Mouse (Mus musculus): ENCODE measurements around the gene Dnajc7. TPM values are rescaled to one million over a fixed set of nuclear protein-coding genes. Genes with fewer than 3 reads are reported as not detected.
"Not testable (repeated sequence)": the region's sequence is repeated elsewhere in the genome, so short reads cannot be mapped to it uniquely, and the experiment has no call there.

Gene Dnajc7
- total RNA-seq, 2 experiments from 2014 or later = 126 to 128 TPM

DNA sequence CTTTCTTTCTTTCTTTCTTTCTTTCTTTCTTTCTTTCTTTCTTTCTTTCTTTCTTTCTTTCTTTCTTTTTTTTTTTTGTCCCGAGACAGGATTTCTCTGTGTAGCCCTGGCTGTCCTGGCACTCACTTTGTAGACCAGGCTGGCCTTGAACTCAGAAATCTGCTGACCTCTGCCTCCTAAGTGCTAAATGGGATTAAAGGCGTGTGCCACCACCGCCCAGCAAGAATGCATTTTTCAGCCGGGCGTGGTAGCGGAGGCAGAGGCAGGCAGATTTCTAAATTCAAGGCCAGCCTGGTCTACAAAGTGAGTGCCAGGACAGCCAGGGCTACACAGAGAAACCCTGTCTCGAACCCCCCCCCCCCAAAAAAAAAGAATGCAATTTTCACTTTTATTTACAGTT lies 3.1 kb downstream of the Dnajc7 start:
- DNase-seq = not testable (repeated sequence)

DNA sequence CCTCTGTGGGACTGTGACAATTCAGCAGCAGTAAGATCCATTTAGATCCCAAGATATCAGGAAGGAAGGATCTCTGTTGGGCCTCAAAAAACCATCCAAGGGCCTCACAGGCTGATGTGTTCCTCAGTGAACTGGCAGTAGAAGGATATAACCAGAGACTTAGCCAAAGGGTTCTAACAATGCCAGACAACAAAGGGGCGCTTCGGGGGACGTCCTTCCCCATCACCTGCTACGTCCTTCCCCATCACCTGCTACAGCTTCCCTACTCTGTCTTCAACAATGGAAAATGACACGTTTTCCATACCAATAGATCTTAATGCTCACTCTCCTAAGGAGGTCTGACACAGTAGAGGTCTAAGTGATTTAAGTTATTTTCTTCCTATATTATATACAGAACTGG lies 3.6 kb downstream of the Dnajc7 start:
- DNase-seq = no peak

DNA sequence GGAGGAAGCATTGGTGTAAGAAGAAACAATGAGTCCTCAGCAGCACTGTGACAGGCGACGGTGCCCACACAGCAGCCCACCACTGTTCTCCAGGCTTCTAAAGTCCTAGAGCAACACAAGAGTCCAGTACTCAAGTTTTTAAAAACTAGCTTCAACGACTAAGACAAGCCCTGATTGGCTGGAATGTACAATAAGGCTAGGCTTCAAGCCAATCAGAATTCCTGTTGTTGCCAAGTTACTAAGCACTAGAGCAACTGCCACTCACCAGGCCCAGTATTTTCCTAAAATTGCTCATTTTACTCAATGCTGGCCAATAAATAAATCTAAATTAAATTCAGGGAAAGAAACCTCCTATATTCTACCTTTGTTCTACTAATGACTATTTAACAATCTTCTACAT lies 6.7 kb downstream of the Dnajc7 start:
- DNase-seq = no peak

DNA sequence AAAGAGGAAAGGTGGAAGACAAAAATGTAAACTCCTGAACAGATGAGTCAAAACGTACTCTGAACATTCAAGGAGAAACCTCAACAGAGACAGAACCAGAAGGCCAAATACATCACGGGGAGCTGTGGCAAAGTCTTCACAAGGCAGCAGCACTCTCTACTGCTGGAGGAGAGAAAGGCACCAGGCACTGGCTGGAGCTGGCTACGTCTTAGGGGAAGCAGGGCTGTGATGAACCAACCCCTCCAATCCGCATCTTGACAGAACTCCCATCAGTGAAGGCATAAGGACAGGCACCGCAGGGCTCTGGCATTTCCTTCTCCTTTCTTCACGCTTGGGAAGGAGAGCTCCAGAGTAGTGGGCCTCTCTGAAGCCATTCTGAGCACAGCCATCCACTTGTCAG lies 8.3 kb downstream of the Dnajc7 start:
- no peak for DNase-seq

DNA sequence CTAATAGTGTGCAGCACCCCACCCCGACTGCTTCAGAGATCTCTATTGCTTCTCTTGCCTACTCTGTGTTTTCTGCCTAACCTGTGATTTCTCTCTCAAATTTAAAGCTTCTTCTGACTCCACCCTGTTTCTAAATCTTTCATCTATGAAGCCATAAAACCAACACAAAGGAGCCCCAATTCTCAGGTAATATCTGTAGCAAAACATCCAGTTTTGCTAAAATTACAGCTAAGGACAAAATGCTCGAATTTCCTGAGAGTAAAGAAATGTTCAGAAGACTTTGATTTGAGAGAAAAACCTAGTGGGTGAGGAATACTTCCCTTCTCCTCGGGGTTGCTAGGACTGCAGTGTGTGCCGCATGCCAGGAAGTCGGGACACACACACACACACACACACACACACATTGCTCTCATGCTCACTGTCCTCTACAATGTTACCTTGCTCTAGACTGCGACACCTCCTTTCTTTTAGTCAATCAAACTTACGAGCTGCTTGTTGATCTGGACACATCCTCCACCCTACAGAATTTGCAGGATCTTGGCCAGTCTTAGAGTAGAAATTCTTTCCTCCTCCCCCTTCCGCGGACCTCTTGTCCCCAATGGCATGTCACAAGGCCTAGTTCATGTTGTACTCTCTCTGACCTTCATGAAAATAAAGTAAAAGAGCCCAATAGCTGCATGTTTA lies 9.8 kb downstream of the Dnajc7 start:
- peak; percentile 56 to 66 for DNase-seq

DNA sequence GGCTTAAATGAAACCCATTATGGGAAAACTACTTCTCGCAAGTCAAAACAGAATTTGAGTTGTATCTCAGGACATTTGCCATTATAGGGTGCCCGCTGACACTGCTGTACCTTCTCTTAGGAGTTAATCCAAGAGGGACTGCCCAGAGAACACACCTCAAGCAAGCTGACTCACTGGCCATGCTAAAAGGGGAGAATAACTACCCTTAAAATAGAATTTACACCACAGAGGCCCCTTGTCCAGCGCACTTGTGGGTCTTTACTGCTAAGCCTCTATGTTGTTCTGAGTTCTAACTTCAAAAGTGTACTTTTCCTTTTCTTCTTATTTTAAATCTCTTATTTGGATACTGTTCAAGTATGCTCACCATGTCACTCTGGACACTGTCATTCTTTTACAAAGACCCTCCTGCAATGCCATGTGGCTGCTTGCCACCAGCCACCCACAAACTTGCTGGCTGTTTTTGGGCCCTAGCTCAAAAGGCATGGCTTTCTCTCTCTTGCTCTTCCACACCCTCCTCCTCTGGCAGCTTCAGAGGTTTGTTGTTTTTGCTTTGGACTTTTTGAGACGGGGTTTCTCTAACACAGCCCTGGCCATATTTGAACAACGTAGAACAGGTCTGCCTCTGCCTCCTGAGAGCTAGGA lies 10.5 kb downstream of the Dnajc7 start:
- no peak for DNase-seq

DNA sequence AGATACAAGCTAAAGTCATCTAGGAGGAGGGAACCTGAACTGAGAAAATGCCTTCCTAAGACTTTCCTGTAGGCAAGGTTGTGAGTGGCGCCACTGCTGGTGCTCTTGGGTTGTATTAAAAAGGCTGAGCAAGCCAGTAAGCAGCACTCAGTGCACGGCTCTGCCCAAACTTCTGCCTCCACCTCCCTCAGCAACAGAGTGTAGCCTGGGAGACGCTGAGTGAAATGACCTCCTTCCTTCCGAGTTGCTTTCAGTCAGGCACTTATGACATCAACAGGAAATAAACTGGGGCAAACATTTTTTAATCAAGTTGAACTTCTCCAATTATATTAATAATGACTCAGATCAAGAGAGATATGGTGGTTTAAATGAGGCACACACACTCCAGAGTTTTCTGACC lies 11.2 kb downstream of the Dnajc7 start:
- peak in 1 of 2 experiments; percentile 26 for DNase-seq

DNA sequence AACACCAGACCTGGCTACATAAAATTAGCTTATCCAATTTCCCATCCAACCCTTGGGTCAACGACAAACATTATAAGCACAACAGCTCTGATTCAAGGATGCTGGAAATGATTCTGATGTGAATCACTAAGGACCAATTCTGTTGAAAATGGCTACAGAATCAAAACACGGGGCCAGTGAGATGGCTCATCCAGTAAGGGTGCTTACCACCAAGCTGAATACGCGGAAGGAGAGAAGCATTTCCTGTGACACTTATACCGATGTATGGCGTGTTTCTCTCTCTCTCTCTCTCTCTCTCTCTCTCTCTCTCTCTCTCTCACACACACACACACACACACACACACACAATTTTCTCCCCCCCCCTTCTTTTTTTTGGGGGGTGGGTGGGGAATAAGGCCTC lies 12.8 kb downstream of the Dnajc7 start:
- DNase-seq = no peak

DNA sequence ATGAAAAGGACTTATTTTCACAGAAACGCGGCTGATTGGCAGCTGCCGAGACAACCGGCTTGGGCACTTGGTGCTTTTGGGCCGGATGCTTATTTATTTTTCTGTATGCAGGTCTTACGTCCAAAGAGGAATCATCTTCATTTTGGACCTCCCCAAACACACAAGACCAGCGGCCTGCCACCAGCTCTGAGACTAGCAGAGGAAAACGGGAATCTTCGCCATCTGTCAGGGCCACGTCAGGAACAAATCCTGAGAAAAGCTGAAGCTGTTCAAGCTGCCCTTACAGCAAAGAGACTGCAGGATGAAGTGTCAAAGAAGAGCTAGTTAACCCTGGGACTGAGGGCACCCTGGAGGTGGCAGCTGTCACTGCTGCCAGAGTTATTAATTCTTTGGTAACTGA lies 14.5 kb downstream of the Dnajc7 start:
- DNase-seq = no peak

DNA sequence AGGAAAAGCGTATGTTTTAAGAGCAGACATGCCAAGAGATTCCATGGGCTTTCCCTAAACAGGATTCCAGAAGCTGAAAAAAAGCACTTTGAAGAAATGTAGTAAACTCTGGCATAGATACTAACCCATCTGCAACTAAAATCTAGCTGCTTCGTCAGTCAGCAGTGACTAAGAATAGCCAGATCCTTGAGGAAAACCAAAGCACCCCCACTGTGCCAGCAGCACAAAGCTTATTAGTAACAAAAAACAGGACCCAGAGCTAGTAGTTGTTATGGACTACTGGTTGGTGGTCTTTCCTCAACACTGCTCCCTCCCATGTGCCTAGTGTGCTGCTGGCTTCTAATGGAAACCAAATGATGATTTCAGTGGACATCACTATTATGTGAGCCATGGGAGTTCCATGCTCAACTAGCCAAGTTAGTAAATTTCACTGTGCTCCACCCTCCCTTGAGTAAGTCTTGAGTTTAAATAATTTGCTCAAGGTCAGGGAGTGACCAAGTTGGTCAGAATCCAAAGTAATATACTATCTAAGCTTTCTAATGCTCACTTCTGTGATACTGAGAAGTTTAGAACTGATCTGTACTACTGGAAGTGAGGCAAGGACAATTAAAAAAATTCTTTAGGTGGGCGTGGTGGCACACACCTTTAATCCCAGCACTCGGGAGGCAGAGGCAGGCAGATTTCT lies 15.5 kb downstream of the Dnajc7 start:
- no peak for DNase-seq

DNA sequence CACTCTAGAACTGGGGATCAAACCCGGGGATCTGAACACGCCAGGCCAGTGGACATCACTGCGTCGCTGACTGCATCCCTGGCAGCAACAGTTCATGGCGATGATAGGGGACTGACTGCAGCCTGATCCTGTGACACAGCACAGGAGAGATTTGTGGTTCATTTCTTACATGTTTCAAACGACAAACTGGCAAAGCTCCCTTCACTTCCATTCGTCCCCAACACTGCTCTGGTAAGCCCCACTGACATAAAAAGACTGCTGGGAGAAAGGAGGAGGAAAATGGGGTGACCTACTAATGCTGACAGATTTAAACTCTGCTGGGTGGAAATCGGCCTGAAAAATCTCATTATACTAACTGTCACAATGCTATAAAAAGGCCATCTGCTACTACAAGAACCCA lies 16.2 kb downstream of the Dnajc7 start:
- no peak for DNase-seq

DNA sequence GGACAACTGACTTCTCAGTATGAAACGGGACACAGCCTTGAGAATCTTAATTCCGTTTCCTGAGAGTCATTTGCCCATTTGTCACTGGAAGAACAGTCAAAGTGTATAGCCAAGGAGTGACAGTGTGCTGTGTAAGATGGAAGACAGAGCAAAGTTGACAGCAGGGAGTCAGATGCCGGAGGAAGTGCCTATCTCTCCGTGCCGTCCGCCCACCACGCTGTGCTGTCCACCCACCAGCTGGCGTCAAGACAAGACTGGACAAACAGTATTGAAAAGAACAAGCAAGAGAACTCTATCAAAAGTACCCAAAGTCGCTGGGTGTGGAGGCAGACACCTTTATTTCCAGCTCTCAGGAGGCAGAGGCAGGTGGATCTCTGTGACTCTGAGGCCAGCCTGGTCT lies 16.8 kb downstream of the Dnajc7 start:
- no peak for DNase-seq

DNA sequence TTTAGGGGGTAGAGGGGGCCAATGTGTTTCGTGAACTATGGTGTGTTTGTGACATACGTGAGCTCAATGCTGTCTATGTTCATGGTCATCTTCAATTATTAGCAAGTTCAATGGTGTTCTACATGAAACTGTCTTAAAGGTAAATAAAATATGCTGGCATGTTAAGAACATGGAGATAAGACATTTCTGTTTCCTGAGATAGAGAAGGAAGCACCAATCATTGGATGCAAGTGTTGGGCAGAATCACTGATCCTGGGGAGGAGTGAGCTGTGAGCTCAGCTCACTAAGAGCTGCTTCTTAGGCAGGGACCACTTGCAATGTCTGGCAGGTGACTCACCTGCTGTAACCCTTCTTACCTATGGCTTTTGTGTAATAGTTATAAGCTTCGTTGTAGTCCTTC lies 18.6 kb downstream of the Dnajc7 start:
- no peak for DNase-seq

DNA sequence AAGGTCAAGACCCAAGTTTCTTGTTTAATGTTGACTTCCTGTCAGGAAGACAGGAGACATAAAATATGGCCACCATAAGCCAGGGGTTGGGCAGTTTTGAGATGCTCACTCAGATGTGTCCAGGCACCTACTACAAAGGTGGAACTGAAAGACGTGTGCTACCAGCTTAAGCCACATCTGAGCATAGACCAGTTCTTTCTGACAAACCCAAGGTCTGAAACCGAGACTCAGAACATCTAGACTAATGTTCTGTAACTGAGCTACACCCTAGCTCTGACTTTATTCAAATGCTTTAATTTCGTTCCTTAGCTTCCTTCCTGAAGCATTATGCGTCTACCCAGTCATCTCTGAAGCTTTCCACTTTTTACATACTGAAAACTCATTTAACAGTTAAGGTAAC lies 21.9 kb downstream of the Dnajc7 start:
- no peak for DNase-seq

DNA sequence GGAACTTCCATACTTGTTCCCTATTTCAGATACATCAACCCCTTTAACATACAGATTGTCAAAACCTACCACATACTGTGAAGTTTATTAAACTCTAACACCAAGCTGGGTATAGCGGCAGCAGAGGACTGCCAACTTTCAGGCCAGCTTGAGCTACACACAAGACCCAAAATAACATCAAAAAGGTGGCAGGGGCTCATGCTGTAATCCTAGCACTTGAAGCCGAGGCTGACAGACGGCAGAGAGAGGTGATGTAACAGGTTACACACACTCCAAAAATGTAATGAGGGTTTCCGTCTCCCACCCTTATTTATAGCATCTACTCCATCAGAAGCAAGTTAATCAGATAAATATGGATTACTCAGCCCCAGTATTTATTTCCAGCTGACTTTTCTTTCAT lies 24.4 kb downstream of the Dnajc7 start:
- no peak for DNase-seq

DNA sequence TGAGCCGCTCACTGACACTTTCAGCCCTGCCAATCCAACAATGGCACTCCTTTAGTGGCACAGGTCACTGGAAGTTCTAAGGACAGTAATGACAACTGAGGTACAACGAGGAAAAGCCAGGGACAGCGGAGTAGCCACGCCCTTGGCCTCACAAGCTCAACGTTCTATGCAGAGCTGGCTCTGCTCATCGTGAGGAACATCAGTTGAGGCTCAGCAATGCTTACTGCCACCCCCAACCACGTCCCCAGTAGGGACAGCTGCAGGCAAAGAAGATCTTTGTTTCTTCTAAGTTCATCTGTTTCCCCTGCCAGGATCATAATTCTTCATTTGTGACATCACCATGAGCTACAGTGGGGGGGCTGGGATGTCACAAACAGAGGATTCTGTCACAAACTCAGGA lies 25.4 kb downstream of the Dnajc7 start:
- DNase-seq = no peak

DNA sequence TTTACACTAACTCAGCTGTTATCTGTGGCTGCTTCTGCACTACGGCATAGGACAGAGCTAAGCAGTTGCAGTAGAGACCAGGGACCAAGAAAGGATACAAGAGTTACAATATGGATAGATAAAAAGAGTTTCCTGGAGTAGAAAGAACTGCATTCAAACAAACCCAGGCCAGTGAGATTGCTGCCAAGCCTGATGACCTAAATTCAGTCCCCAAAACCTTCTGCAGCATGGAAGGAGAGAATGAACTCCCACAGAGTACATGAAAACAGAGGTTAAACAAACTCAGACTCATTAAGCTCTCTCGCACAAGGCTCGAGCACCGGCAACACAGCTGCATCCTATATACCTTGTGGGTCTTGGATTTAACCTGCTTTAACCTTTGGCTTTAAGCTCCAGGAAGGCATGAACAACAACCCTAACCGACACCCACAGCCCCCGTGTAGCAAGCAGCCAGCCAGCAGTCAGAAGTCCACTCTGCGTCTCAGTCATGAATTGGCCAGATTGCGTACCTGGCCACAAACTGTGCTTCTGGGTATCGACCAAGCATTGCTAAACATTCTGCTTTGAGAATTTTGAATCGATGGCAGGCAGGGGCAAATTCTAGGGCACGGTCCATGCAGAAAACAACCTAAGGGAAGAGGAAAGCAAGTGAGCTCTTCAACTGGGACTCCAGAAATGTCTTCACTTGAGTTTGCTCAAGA lies 27.5 kb downstream of the Dnajc7 start:
- DNase-seq = no peak

DNA sequence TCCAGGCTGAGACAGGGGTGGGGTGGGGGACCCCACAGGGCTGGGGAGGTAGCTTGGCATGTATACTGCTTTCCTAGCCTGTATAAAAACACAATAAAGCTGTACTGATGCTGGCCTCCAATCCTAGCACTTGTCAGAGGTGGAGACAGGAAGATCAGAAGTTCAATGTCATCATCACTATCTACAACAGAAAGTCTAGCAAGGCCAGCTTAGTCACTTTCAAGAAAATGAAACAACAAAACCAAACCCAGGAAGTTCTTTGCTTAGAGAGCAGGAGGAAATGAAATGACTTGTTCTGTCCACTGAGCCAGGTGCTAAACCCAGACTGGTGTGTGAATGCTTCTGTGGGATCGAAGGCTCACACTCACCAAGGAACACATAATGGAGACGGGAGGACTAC lies 31.5 kb downstream of the Dnajc7 start:
- DNase-seq = no peak

DNA sequence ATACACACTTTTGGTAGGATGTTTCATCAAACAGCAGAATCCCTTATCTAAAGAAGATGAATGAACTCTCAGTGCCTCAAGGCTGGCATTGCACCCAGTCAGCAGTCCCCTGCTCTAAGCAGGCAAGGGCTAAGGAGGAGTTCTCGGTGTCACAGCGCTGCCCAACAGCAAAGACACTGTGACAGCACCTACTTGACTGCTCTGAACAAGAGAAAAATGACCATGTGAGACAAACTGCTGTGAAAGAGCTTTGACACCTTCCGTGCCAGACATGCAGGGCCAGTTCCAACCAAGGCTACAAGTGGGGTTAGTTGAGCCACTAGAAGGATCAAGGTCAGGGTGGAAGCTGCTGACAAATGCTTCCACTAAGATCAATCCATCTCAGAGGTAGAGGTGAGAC lies 34.8 kb downstream of the Dnajc7 start:
- DNase-seq = no peak

DNA sequence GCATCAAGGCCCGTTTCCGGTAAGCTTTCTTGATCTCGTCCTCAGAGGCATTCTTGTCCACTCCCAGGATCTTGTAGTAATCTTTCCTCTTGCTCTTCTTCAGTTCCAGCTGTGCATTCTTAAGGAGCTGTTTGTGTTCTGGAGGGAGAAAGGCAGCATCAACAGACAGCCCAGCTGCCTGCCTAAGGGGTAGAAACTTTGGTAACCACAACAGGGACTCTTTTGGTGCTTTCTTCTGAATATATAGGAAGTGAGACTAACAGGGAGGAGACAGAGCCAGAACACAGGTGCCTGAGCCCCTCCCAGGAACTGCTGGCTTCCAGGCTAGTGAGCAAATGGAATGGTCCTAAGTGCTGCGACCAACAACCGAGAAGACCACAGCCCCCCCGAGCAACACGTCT lies 35.4 kb downstream of the Dnajc7 start:
- no peak for DNase-seq

DNA sequence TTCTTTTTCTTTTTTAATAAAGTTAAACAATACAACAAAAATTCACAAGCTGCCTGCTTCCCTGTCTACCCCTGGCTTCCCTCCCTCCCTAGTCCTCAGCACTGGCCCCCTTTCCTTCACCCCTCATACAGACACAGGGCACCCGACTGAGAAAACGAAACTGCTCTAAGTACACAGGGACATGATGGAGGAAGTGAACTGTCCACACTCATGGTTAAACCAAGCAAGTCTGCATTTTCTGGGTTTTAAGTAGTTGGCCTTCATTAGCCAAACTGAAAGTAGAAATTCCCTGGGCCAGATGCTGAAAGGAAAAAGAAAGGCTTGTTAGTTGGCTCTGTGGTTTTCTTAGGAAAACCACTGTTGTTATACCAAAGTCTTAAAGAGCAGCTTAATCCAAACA lies 37.1 kb downstream of the Dnajc7 start:
- no peak for DNase-seq

DNA sequence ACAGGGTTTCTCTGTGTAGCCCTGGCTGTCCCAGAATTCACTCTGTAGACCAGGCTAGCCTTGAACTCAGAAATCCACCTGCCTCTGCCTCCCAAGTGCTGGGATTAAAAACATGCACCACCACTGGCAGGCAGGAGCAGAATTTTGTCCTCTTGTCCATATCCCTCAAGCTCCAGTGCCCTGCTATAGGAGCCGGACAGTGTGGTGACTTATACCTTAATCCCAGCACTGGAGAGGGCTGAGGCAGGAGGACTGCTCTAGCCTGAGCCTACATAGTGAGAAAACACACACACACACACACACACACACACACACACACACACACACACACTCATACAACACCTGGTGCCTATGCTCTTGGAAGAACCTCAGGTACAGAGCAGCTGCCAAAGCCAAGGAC lies 37.6 kb downstream of the Dnajc7 start:
- DNase-seq = not testable (repeated sequence)

DNA sequence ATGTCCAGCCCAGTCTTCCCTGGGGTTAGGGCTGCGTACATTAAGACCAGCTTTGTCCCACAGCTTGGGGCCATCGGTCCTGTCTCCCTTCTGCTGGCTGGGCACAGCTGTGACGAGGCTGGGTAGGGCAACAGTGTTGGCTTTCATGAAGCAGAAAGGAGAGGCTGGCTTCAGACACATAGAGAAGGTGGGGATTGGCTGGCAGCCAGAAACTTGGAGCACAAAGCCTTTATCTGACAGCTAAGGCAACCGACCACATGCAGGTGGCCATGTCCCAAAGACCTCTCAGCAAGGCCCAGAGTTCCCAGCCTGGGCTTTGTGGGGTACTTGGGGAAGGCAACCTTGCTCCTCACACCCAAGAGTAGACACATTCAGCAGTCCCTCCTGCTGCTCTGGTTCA lies 38.2 kb downstream of the Dnajc7 start:
- DNase-seq = peak; percentile 47 to 49
